Mouse (Mus musculus): ENCODE measurements around the gene Cct8.

GRCm38 (mm10) chr16:87444071-87444470, 51.6 kb downstream of the Cct8 start:
- TF ChIP-seq CTCF (IDR thresholded peaks at IDR 0.05; ENCODE audit: borderline replicate concordance, extremely low read depth, insufficient read depth, insufficient read length) (no peak), POLR2A (IDR thresholded peaks at IDR 0.05; ENCODE audit: borderline replicate concordance, extremely low read depth, insufficient read depth, insufficient read length, poor library complexity, severe bottlenecking) (no peak)

Data from brain, embryonic 14.5 days (tissue).